Mouse (Mus musculus) hindbrain, postnatal 0 days (tissue): ENCODE results near the gene Pknox2. TPM values are rescaled to one million over a fixed set of nuclear protein-coding genes. Genes with fewer than 3 reads are reported as not detected.

ENCODE experiments used
- ATAC-seq: fragments of 200-750 bp; cut with Nextera tagmentation; 2 replicates; pipeline ENCODE4 v1.8.0; 2017; ENCODE audit warnings: mild to moderate bottlenecking, moderate TSS enrichment, moderate library complexity
- DNase-seq: peaks from one replicate; pipeline ENCODE4 v3.0.0-alpha.2; 2015; ENCODE audit warnings: low spot score
- H3K27ac ChIP-seq: fragments of 300-500 bp; sonication (generic); 2 replicates; pipeline ENCODE4 v1.5.1; 2014; ENCODE audit warnings: mild to moderate bottlenecking
- H3K27me3 ChIP-seq: fragments of 300-500 bp; sonication (generic); 2 replicates; pipeline ENCODE4 v1.6.1; 2014; ENCODE audit warnings: low read length, mixed read lengths; ENCODE audit not compliant: insufficient read depth
- H3K36me3 ChIP-seq: fragments of 300-500 bp; sonication (generic); 2 replicates; pipeline ENCODE4 v1.6.1; 2014; ENCODE audit warnings: low read length, mixed read lengths; ENCODE audit not compliant: insufficient read depth
- H3K4me1 ChIP-seq: fragments of 300-500 bp; sonication (generic); 2 replicates; pipeline ENCODE4 v1.6.1; 2014; ENCODE audit warnings: antibody characterized with exemption, low read length, mixed read lengths; ENCODE audit not compliant: insufficient read depth
- H3K4me2 ChIP-seq: fragments of 300-500 bp; sonication (generic); 2 replicates; pipeline ENCODE4 v1.6.1; 2014; ENCODE audit warnings: low read depth, mild to moderate bottlenecking, low read length, moderate library complexity, mixed read lengths
- H3K4me3 ChIP-seq: fragments of 300-500 bp; sonication (generic); 2 replicates; pipeline ENCODE4 v1.5.1; 2014; ENCODE audit warnings: low read length
- H3K9ac ChIP-seq: fragments of 300-500 bp; sonication (generic); replicated peaks from 2 replicates; pipeline ENCODE4 v1.6.1; 2014; ENCODE audit warnings: mild to moderate bottlenecking, low read length, moderate library complexity, mixed read lengths
- H3K9me3 ChIP-seq: fragments of 300-500 bp; sonication (generic); 2 replicates; pipeline ENCODE4 v1.6.1; 2016; ENCODE audit warnings: low read length, mixed read lengths
- CTCF ChIP-seq: IDR thresholded peaks from 2 replicates; pipeline ENCODE4 v1.5.1; 2016; ENCODE audit warnings: antibody characterized with exemption, control low read depth, low read depth
- WGBS: fragments of 180-500 bp; shearing (Covaris S2); extraction: QIAGEN DNeasy Blood & Tissue Kit; methylation state at CpG from one replicate; pipeline ENCODE4 v1.1.7; 2014; 5-methylcytosine and 5-hydroxymethylcytosine counted together
- polyA plus RNA-seq: library from polyadenylated mRNA; unstranded; fragments of >200 nt; fragmentation: Nextera tagmentation; extraction: Ambion mirVana; gene quantifications from 2 replicates; pipeline ENCODE4 v1.2.1, GENCODE M21; 2015
- total RNA-seq: library from RNA; depleted of rRNA; stranded (reverse); fragments of >200 nt; gene quantifications from 2 replicates; pipeline ENCODE4 v1.2.3, GENCODE M21; 2014

Gene Pknox2
- total and polyA plus RNA-seq, 2 experiments from 2014 or later, result 22.2 to 23.5 TPM

GRCm38 (mm10) chr9:36873796-36874195 is 273.4 kb downstream of the Pknox2 start:
- WGBS, result 86% methylated on average over 2 of the region's 2 CpGs
- no peak for ATAC-seq
- no peak for TF ChIP-seq CTCF

GRCm38 (mm10) chr9:36870263-36870662 is 276.9 kb downstream of the Pknox2 start:
- TF ChIP-seq CTCF, result no peak
- peaks cover 62% of the 10 kb centered on the region for H3K36me3 ChIP-seq
- ATAC-seq (no peak), DNase-seq (no peak)
- no peak overlapping the region for H3K9ac ChIP-seq
- WGBS, result 43% methylated on average over 1 of the region's 1 CpGs
- no peaks in the 10 kb centered on the region for H3K9me3 ChIP-seq
- H3K27ac ChIP-seq, result no peak overlapping the region
- H3K27me3 ChIP-seq, result no peaks in the 10 kb centered on the region
- no peak overlapping the region for H3K4me2 ChIP-seq
- H3K4me1 ChIP-seq, result no peaks in the 10 kb centered on the region
- H3K4me3 ChIP-seq, result no peak overlapping the region

More at GRCm38 (mm10) chr9:36873796-36874195, 273.4 kb downstream of the Pknox2 start:
- no peak overlapping the region for H3K27ac ChIP-seq
- peaks cover 67% of the 10 kb centered on the region for H3K36me3 ChIP-seq
- DNase-seq, result no peak
- no peaks in the 10 kb centered on the region for H3K4me1 ChIP-seq
- H3K9me3 ChIP-seq, result no peaks in the 10 kb centered on the region
- H3K9ac ChIP-seq, result no peak overlapping the region
- no peaks in the 10 kb centered on the region for H3K27me3 ChIP-seq
- H3K4me2 ChIP-seq, result no peak overlapping the region
- H3K4me3 ChIP-seq, result no peak overlapping the region

- H3K36me3 ChIP-seq, result peaks cover 62% of the 10 kb centered on the region
- H3K27me3 ChIP-seq, result no peaks in the 10 kb centered on the region
- H3K4me2 ChIP-seq, result no peak overlapping the region
- no peak overlapping the region for H3K4me3 ChIP-seq
- DNase-seq (no peak), ATAC-seq (no peak)
- no peak overlapping the region for H3K27ac ChIP-seq
- H3K9me3 ChIP-seq, result no peaks in the 10 kb centered on the region
- WGBS, result 92% methylated on average over 6 of the region's 6 CpGs
- H3K9ac ChIP-seq, result no peak overlapping the region
- H3K4me1 ChIP-seq, result no peaks in the 10 kb centered on the region
- TF ChIP-seq CTCF, result no peak
These were observed 278.5 kb downstream of the Pknox2 start for GRCm38 (mm10) chr9:36868662-36869061.

DNA sequence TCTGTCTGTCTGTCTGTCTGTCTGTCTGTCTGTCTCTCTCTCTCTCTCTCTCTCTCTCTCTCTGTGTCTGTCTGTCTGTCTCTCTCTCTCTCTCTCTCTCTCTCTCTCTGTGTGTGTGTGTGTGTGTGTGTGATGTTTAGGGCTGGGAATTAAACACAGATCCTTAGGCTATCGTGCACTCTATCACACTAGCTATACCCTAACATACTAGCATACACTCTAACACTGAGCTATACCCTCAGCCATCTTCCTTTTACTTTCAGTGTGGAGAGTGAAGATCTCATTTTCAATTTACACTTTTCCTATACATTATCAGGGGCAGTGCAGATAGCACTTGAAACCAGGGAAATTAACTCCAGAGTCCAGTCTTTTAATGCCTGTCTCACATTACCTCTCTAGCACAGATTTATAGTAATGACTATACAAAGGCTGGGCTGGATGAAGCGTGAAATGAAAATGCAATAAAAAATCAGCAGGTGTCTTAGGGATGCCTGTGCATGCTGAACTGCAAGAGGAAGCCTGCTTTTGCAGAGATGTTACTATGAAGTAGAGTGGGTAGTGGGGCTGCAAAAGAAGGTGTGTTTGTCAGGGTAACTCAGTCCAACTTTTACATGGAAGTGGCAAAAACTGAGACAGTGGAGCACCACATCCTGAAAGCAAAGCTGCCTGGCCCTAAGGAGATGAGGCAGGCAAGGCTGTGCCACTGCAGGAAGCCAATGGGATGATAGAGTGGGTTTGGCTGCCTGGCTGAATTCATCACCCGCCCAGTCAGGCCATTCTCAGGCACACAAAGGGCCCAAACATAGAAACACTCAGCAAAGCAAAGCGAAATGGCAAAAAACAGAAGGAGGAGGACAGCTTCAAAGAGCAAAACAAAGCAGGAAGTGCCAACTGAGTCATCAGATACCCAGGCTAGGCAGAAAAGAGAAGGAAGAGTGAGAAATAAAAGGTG is 282.1 kb downstream of the Pknox2 start:
- H3K9ac ChIP-seq, result no peak overlapping the region
- H3K4me2 ChIP-seq, result no peak overlapping the region
- ATAC-seq (peak; percentile 69), DNase-seq (peak; percentile 35)
- TF ChIP-seq CTCF, result no peak
- WGBS, result 29% methylated on average over 4 of the region's 4 CpGs
- no peak overlapping the region for H3K4me3 ChIP-seq
- H3K4me1 ChIP-seq, result no peaks in the 10 kb centered on the region
- 0 out of 2 replicates have a peak overlapping the region, but pooled peaks have one; percentile 26 for H3K27ac ChIP-seq
- no peaks in the 10 kb centered on the region for H3K27me3 ChIP-seq
- peaks cover 59% of the 10 kb centered on the region for H3K36me3 ChIP-seq
- no peaks in the 10 kb centered on the region for H3K9me3 ChIP-seq

DNA sequence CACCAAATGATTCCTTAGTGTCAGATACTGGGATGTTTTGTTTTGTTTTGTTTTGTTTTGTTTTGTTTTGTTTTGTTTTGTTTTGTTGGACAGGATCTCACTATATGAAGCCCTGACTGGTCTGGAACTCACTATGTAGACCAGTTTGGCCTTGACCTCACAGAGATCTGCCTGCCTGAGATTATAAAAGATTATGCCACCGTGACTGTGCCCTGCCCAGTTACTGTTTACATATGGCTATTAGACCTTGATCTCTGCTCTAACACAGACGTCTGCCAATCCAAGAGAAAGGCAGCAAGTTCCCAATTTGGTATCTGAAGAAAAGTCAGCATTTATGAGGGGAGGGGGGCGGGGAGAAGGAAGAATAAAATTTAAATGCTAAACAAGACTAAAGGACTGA is 283.5 kb downstream of the Pknox2 start:
- H3K9me3 ChIP-seq, result no peaks in the 10 kb centered on the region
- no peak overlapping the region for H3K4me3 ChIP-seq
- no peaks in the 10 kb centered on the region for H3K27me3 ChIP-seq
- ATAC-seq (no peak), DNase-seq (no peak)
- H3K9ac ChIP-seq, result no peak overlapping the region
- no peaks in the 10 kb centered on the region for H3K4me1 ChIP-seq
- no peak overlapping the region for H3K4me2 ChIP-seq
- no peak for TF ChIP-seq CTCF
- WGBS, result 69% methylated on average over 3 of the region's 3 CpGs
- H3K27ac ChIP-seq, result no peak overlapping the region
- H3K36me3 ChIP-seq, result peaks cover 48% of the 10 kb centered on the region

- peaks cover 37% of the 10 kb centered on the region for H3K36me3 ChIP-seq
These were observed 284.6 kb downstream of the Pknox2 start for GRCm38 (mm10) chr9:36862576-36862975.

DNA sequence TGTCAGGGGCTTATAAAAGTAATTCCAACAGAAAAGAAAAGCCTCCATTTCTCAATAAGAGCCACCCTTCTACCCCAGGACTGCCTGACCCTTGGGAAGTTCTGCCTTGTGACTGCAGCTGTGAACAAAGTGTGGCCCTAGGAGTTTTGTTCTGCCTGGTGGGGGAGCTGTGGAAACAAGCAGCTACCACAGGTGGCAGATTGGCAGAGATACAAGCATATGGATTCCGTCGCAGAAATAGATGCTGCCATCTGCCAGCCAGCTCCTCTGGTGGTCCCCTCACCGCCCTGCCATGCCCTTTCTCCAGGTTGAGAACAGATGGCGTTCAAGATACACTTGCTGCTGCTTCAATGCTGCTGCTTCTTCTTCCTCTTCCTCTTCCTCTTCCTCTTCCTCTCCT is 288.5 kb downstream of the Pknox2 start:
- Histone ChIP-seq H3K9ac (no peak overlapping the region), H3K36me3 (peaks cover 24% of the 10 kb centered on the region; the same call in 1 of the 2 replicates), H3K27me3 (no peaks in the 10 kb centered on the region), H3K4me2 (no peak overlapping the region), H3K4me1 (no peaks in the 10 kb centered on the region), H3K9me3 (no peaks in the 10 kb centered on the region), H3K27ac (no peak overlapping the region), H3K4me3 (no peak overlapping the region)
- TF ChIP-seq CTCF, result peak; percentile 46
- WGBS, result 18% methylated on average over 4 of the region's 4 CpGs
- ATAC-seq, result peak; percentile 85
- DNase-seq, result peak; percentile 84

More at GRCm38 (mm10) chr9:36862576-36862975, 284.6 kb downstream of the Pknox2 start:
- no peak for ATAC-seq
- Histone ChIP-seq H3K9me3 (no peaks in the 10 kb centered on the region), H3K27me3 (no peaks in the 10 kb centered on the region), H3K9ac (no peak overlapping the region), H3K4me2 (no peak overlapping the region), H3K4me3 (no peak overlapping the region), H3K27ac (no peak overlapping the region), H3K4me1 (no peaks in the 10 kb centered on the region)
- TF ChIP-seq CTCF, result no peak
- 91% methylated on average over 2 of the region's 2 CpGs for WGBS
- DNase-seq, result no peak
